Mouse (Mus musculus) MEL (cell line): ENCODE measurements around the gene Ggcx.
A peak's percentile ranks its signal among the peaks of the same experiment; 100 is the strongest.

Source experiments
- CTCF ChIP-seq, 3 experiments: IDR thresholded peaks in 2 of 3; conservative IDR thresholded peaks in 1 of 3; 2 replicates each; pipeline ENCODE4 v1.5.1; 2011 to 2012; ENCODE audit warnings: low read length in 3 of 3, low read depth in 2 of 3, mild to moderate bottlenecking in 2 of 3, improper control_type of control experiment in 1 of 3, inconsistent platforms in 1 of 3, mixed read lengths in 1 of 3, moderate library complexity in 1 of 3; ENCODE audit not compliant: control insufficient read depth in 1 of 3, insufficient read depth in 1 of 3, poor library complexity in 1 of 3, severe bottlenecking in 1 of 3
- E2F4 ChIP-seq: IDR thresholded peaks from 2 replicates; pipeline ENCODE4 v1.6.1; 2011; ENCODE audit warnings: low read depth, low read length, improper control_type of control experiment, borderline replicate concordance
- HCFC1 ChIP-seq: IDR thresholded peaks from 2 replicates; pipeline ENCODE4 v1.6.1; 2012; ENCODE audit warnings: low read depth, mild to moderate bottlenecking, inconsistent platforms, low read length, improper control_type of control experiment, moderate library complexity
- POLR2A ChIP-seq, 2 experiments: IDR thresholded peaks; 2 replicates each; pipeline ENCODE4 v1.6.1; 2011 to 2012; ENCODE audit warnings: low read length in 2 of 2, mild to moderate bottlenecking in 2 of 2, control low read depth in 1 of 2, improper control_type of control experiment in 1 of 2, low read depth in 1 of 2, moderate library complexity in 1 of 2; ENCODE audit not compliant: control insufficient read depth in 1 of 2, insufficient read depth in 1 of 2, poor library complexity in 1 of 2
- USF2 ChIP-seq, 2 experiments: IDR thresholded peaks; 2 replicates each; pipeline ENCODE4 v1.6.1; 2011 to 2012; ENCODE audit warnings: improper control_type of control experiment in 2 of 2, low read length in 2 of 2, borderline replicate concordance in 1 of 2, inconsistent platforms in 1 of 2, low read depth in 1 of 2, mild to moderate bottlenecking in 1 of 2; ENCODE audit not compliant: insufficient read depth in 1 of 2

GRCm38 (mm10) chr6:72366844-72367443, 47.2 kb upstream of the Ggcx start, which contains the start of gene Rnf181:
- TF ChIP-seq USF2 (IDR thresholded peaks at IDR 0.05; ENCODE audit: borderline replicate concordance in 1 of 2, insufficient read depth in 1 of 2, low read depth in 1 of 2, low read length in 2 of 2) (no peak), POLR2A (IDR thresholded peaks at IDR 0.05; ENCODE audit: control insufficient read depth in 1 of 2, insufficient read depth in 1 of 2, low read depth in 1 of 2, low read length in 2 of 2, poor library complexity in 1 of 2) (peak in 1 of 2 experiments; percentile 4; a peak in 1 of 4 replicates), CTCF (IDR thresholded peaks at IDR 0.05 in 2 of 3, conservative IDR thresholded peaks at IDR 0.05 in 1 of 3; ENCODE audit: control insufficient read depth in 1 of 3, insufficient read depth in 1 of 3, low read depth in 2 of 3, low read length in 3 of 3, poor library complexity in 1 of 3, severe bottlenecking in 1 of 3) (no peak), HCFC1 (no peak), E2F4 (no peak)
